Mouse (Mus musculus): ENCODE measurements at regions not wholly inside any gene's neighbourhood (a gene's known extent, or its start where the extent isn't known, plus 50 kb on each side); places are given as distances from the start of the nearest gene placed in this dataset.

DNA sequence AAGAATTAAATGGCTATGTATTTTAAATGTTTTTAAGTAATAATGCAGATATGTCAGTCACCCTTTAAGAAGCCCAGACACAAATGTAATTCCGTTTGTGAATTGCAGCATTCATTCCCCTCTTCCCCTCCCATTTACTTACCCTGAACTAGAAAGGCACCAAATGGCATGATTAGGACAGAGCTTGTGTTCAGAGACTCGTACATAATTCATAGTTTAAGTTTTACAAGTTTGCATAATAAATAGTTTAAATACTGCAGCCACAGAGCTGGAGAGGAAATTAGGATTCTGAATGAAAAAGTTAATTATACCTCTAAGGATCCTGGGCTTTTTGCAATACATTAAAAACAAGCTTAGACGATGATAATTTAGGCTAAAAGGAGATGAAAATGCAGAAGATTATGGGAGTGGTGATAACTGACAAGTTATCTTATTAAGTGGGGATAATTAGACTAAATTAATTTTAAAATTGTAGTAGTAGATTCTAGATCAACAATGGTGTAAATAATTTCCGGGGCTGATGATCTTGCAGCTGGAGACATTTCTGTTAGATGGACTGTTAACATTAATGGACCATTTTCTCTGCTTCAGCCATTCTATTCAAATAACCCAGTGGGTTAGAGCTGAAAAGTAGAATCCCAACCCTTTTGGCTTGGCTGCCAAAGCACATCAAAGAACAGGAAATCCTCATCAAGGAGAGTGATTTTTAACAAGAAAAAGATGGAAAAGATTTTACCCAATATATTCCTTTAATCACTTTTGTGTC, 897.2 kb downstream of the Brinp1 start:
- no peak overlapping the region for H3K4me2 ChIP-seq (ENCODE audit: low read depth, low read length, poor library complexity, severe bottlenecking)
- DNase-seq (ENCODE audit: low spot score) (no peak), ATAC-seq (ENCODE audit: low FRiP score) (no peak)
- H3K27me3 ChIP-seq (ENCODE audit: insufficient read depth, low read length): no peaks in the 10 kb centered on the region
- H3K27ac ChIP-seq (ENCODE audit: low read depth, low read length): no peak overlapping the region
- H3K4me3 ChIP-seq (ENCODE audit: low read depth, low read length): no peak overlapping the region
- no peaks in the 10 kb centered on the region for H3K9me3 ChIP-seq (ENCODE audit: low read length)
- no peaks in the 10 kb centered on the region for H3K36me3 ChIP-seq (ENCODE audit: insufficient read depth, low read length)
- no peaks in the 10 kb centered on the region for H3K4me1 ChIP-seq (ENCODE audit: insufficient read depth, low read length)
- no peak overlapping the region for H3K9ac ChIP-seq (replicated peaks; ENCODE audit: low read length, poor library complexity, severe bottlenecking)
- 49% methylated on average over 4 of the region's 4 CpGs for WGBS
- no peak for TF ChIP-seq CTCF (IDR thresholded peaks at IDR 0.05)

DNA sequence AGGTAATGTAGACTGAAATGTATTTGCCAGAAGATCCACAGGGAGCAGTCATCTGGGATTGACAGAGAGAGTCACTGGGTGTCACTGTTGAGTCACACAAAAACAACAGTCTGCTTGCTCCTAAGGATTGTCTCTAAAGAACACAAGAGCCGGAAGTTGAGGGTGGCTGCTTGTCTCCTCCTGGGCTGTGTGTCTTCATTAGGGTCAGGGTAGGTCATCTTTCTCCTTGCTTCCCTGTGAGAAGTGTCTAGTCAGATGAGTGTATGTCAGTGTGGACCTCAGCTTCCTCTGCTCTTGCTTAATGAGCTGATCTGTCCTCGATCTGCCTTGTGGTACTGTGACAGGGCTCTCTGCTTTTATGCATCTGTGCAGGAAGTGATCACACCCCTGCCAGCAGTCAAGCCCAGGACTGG, 931.3 kb downstream of the Brinp1 start:
- peak overlapping the region; percentile 47; the same call in 1 of the 2 replicates for H3K27ac ChIP-seq (ENCODE audit: low read depth, low read length)
- H3K27me3 ChIP-seq (ENCODE audit: insufficient read depth, low read length): no peaks in the 10 kb centered on the region
- no peak overlapping the region for H3K4me3 ChIP-seq (ENCODE audit: low read depth, low read length)
- DNase-seq (ENCODE audit: low spot score): peak; percentile 86
- peak; percentile 86 for ATAC-seq (ENCODE audit: low FRiP score)
- no peaks in the 10 kb centered on the region for H3K9me3 ChIP-seq (ENCODE audit: low read length)
- peak overlapping the region; percentile 12; the same call in 1 of the 2 replicates for H3K4me2 ChIP-seq (ENCODE audit: low read depth, low read length, poor library complexity, severe bottlenecking)
- TF ChIP-seq CTCF (IDR thresholded peaks at IDR 0.05): peak; percentile 88
- H3K9ac ChIP-seq (replicated peaks; ENCODE audit: low read length, poor library complexity, severe bottlenecking): no peak overlapping the region
- WGBS: 16% methylated on average over 2 of the region's 2 CpGs
- no peaks in the 10 kb centered on the region for H3K4me1 ChIP-seq (ENCODE audit: insufficient read depth, low read length)
- no peaks in the 10 kb centered on the region for H3K36me3 ChIP-seq (ENCODE audit: insufficient read depth, low read length)

DNA sequence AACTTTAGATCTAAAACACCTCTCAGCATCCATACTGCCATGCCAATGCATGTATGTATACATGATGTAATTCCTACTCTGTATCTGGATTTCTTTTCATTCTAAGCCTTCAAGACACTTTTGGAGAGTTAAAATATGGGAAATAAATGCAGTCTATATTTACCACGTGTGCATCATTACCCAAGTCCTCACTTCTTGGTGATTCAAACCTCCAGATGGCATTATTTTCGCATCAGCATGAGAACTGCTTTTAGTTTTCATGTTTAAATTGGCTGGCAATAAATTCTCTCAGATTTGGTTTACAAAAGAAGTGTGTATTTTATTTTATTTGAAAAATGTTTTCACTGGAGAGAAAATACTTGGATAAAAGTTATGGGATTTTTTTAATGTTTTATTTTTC, 942.8 kb downstream of the Brinp1 start:
- DNase-seq (ENCODE audit: low spot score) (no peak), ATAC-seq (ENCODE audit: low FRiP score) (no peak)
- 66% methylated on average over 2 of the region's 2 CpGs for WGBS
- no peak overlapping the region for H3K4me3 ChIP-seq (ENCODE audit: low read depth, low read length)
- H3K27me3 ChIP-seq (ENCODE audit: insufficient read depth, low read length): no peaks in the 10 kb centered on the region
- no peak overlapping the region for H3K4me2 ChIP-seq (ENCODE audit: low read depth, low read length, poor library complexity, severe bottlenecking)
- no peak for TF ChIP-seq CTCF (IDR thresholded peaks at IDR 0.05)
- no peaks in the 10 kb centered on the region for H3K4me1 ChIP-seq (ENCODE audit: insufficient read depth, low read length)
- no peak overlapping the region for H3K9ac ChIP-seq (replicated peaks; ENCODE audit: low read length, poor library complexity, severe bottlenecking)
- H3K9me3 ChIP-seq (ENCODE audit: low read length): no peaks in the 10 kb centered on the region
- no peaks in the 10 kb centered on the region for H3K36me3 ChIP-seq (ENCODE audit: insufficient read depth, low read length)
- no peak overlapping the region for H3K27ac ChIP-seq (ENCODE audit: low read depth, low read length)

DNA sequence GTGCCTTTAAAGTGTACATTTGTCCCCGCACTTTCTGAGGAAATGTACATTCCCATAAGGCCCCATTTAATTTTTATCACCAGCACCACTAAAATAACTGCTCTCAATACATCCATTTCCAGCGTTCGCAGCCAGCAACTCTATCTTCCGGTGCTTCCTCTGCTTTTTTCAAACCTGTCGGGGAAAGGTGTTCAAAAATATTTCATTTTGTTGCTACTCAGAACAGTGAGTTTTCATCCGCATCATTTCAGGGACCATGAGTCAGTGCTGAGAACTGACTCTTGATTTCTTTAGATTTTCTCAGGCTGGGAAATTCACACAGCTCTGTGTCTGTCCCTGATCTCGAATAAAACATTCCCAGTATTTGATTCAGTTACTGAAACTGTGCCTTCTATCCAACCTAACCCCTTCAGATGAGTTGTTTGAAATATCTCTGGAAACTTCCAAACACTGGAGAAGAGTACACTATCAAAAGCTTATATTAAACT, 959.4 kb downstream of the Brinp1 start:
- no peak for ATAC-seq (ENCODE audit: low FRiP score)
- Histone ChIP-seq H3K27ac (ENCODE audit: low read depth, low read length) (no peak overlapping the region), H3K4me1 (ENCODE audit: insufficient read depth, low read length) (no peaks in the 10 kb centered on the region), H3K27me3 (ENCODE audit: insufficient read depth, low read length) (no peaks in the 10 kb centered on the region), H3K9ac (replicated peaks; ENCODE audit: low read length, poor library complexity, severe bottlenecking) (no peak overlapping the region), H3K4me3 (ENCODE audit: low read depth, low read length) (no peak overlapping the region), H3K36me3 (ENCODE audit: insufficient read depth, low read length) (no peaks in the 10 kb centered on the region), H3K4me2 (ENCODE audit: low read depth, low read length, poor library complexity, severe bottlenecking) (no peak overlapping the region), H3K9me3 (ENCODE audit: low read length) (no peaks in the 10 kb centered on the region)
- no peak for TF ChIP-seq CTCF (IDR thresholded peaks at IDR 0.05)
- WGBS: 86% methylated on average over 7 of the region's 7 CpGs
- no peak for DNase-seq (ENCODE audit: low spot score)

DNA sequence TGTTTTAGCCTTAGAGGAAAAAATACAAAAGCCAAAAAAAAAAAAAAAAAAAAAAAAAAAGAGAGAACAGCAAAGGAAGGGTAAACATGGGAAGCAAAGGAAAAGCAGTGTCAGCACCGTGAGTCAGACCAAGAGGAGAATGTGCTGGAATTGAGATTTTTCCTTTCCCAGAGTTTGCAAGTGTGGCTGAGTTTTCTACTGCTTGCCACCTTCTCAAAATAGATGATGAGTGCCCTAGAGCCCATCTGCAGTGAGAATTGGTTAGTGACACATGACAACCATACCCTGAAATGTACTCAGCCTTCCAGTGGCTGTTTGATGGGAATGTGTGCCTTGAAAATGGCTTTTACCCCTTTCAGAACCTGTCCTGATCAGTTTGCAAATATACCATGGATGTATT, 990.7 kb downstream of the Brinp1 start:
- H3K27me3 ChIP-seq (ENCODE audit: insufficient read depth, low read length): no peaks in the 10 kb centered on the region
- H3K4me2 ChIP-seq (ENCODE audit: low read depth, low read length, poor library complexity, severe bottlenecking): no peak overlapping the region
- no peak for TF ChIP-seq CTCF (IDR thresholded peaks at IDR 0.05)
- no peaks in the 10 kb centered on the region for H3K36me3 ChIP-seq (ENCODE audit: insufficient read depth, low read length)
- DNase-seq (ENCODE audit: low spot score) (no peak), ATAC-seq (ENCODE audit: low FRiP score) (no peak)
- no peaks in the 10 kb centered on the region for H3K9me3 ChIP-seq (ENCODE audit: low read length)
- 83% methylated on average over 1 of the region's 1 CpGs for WGBS
- H3K4me1 ChIP-seq (ENCODE audit: insufficient read depth, low read length): no peaks in the 10 kb centered on the region
- H3K4me3 ChIP-seq (ENCODE audit: low read depth, low read length): no peak overlapping the region
- H3K27ac ChIP-seq (ENCODE audit: low read depth, low read length): no peak overlapping the region
- no peak overlapping the region for H3K9ac ChIP-seq (replicated peaks; ENCODE audit: low read length, poor library complexity, severe bottlenecking)

DNA sequence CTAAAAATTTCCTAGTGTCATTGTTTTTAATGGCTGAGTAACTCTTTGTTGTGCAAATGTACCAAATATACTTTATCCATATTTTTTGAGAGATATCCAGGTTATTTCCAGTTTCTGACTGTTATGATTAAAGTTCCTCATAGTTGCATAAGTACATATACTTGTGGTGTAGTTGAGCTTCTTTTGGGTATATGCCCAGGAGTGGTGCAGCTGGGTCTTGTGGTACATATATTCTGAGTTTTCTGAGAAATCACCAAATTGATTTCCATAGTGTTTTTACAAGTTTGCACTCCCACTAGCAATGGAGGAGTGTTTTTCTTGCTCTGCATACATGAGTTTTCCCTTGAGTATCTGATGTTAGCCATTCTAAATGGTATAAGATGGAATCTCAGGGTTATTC, 1006.2 kb downstream of the Brinp1 start:
- Histone ChIP-seq H3K9ac (replicated peaks; ENCODE audit: low read length, poor library complexity, severe bottlenecking) (no peak overlapping the region), H3K9me3 (ENCODE audit: low read length) (no peaks in the 10 kb centered on the region), H3K27ac (ENCODE audit: low read depth, low read length) (no peak overlapping the region), H3K36me3 (ENCODE audit: insufficient read depth, low read length) (no peaks in the 10 kb centered on the region), H3K4me1 (ENCODE audit: insufficient read depth, low read length) (no peaks in the 10 kb centered on the region), H3K4me2 (ENCODE audit: low read depth, low read length, poor library complexity, severe bottlenecking) (no peak overlapping the region), H3K4me3 (ENCODE audit: low read depth, low read length) (no peak overlapping the region), H3K27me3 (ENCODE audit: insufficient read depth, low read length) (no peaks in the 10 kb centered on the region)
- DNase-seq (ENCODE audit: low spot score): no peak
- ATAC-seq (ENCODE audit: low FRiP score): no peak
- no peak for TF ChIP-seq CTCF (IDR thresholded peaks at IDR 0.05)
